Mouse (Mus musculus): ENCODE results near the gene Dmrt2. TPM values are rescaled to one million over a fixed set of nuclear protein-coding genes. Genes with fewer than 3 reads are reported as not detected.

The Dmrt2 gene
- total and polyA plus RNA-seq, 2 experiments from 2014 or later: 0.11 TPM; not detected in 1

- no peak for ATAC-seq (ENCODE audit: low FRiP score)
- Histone ChIP-seq H3K27ac (ENCODE audit: low read depth, low read length) (no peak overlapping the region), H3K4me3 (ENCODE audit: low read depth, low read length) (no peak overlapping the region), H3K36me3 (ENCODE audit: insufficient read depth, low read length) (no peaks in the 10 kb centered on the region), H3K9ac (replicated peaks; ENCODE audit: low read length, poor library complexity, severe bottlenecking) (no peak overlapping the region), H3K4me1 (ENCODE audit: insufficient read depth, low read length) (no peaks in the 10 kb centered on the region), H3K27me3 (ENCODE audit: insufficient read depth, low read length) (no peaks in the 10 kb centered on the region), H3K9me3 (ENCODE audit: low read length) (no peaks in the 10 kb centered on the region), H3K4me2 (ENCODE audit: low read depth, low read length, poor library complexity, severe bottlenecking) (no peak overlapping the region)
- DNase-seq (ENCODE audit: low spot score): no peak
- TF ChIP-seq CTCF (IDR thresholded peaks at IDR 0.05): no peak
- WGBS: 93% methylated on average over 6 of the region's 6 CpGs
Observed at GRCm38 (mm10) chr19:25641786-25642185, 30.4 kb upstream of the Dmrt2 start.

DNA sequence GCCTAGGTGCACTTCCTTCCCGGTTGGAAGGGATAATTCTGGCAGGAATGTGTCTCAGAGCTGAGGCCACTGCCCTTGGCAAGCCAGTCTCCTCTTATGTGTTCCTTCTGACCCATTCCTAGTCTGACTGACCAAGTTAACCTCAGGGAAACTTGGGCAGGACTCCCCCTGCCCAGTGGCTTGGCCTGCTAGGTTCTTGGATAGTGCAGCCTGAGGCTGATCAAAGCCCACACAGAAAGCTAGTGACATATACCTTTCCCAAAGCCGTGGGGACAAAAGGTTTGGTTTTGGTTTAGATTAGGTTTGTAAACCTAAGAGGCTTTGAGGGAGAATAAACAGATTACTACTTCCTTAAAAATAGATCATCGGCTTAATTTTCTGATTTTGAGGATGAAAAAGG, 25.1 kb upstream of the Dmrt2 start:
- TF ChIP-seq CTCF (IDR thresholded peaks at IDR 0.05): no peak
- Histone ChIP-seq H3K4me3 (ENCODE audit: low read depth, low read length) (no peak overlapping the region), H3K36me3 (ENCODE audit: insufficient read depth, low read length) (no peaks in the 10 kb centered on the region), H3K4me1 (ENCODE audit: insufficient read depth, low read length) (no peaks in the 10 kb centered on the region), H3K9me3 (ENCODE audit: low read length) (no peaks in the 10 kb centered on the region), H3K27ac (ENCODE audit: low read depth, low read length) (no peak overlapping the region), H3K4me2 (ENCODE audit: low read depth, low read length, poor library complexity, severe bottlenecking) (no peak overlapping the region), H3K27me3 (ENCODE audit: insufficient read depth, low read length) (no peaks in the 10 kb centered on the region), H3K9ac (replicated peaks; ENCODE audit: low read length, poor library complexity, severe bottlenecking) (no peak overlapping the region)
- ATAC-seq (ENCODE audit: low FRiP score) (no peak), DNase-seq (ENCODE audit: low spot score) (no peak)
- WGBS: 72% methylated on average over 3 of the region's 3 CpGs

- Histone ChIP-seq H3K9ac (replicated peaks; ENCODE audit: low read length, poor library complexity, severe bottlenecking) (no peak overlapping the region), H3K4me3 (ENCODE audit: low read depth, low read length) (no peak overlapping the region), H3K9me3 (ENCODE audit: low read length) (no peaks in the 10 kb centered on the region), H3K27ac (ENCODE audit: low read depth, low read length) (no peak overlapping the region), H3K36me3 (ENCODE audit: insufficient read depth, low read length) (no peaks in the 10 kb centered on the region), H3K4me2 (ENCODE audit: low read depth, low read length, poor library complexity, severe bottlenecking) (no peak overlapping the region), H3K27me3 (ENCODE audit: insufficient read depth, low read length) (no peaks in the 10 kb centered on the region), H3K4me1 (ENCODE audit: insufficient read depth, low read length) (no peaks in the 10 kb centered on the region)
- 69% methylated on average over 4 of the region's 4 CpGs for WGBS
- ATAC-seq (ENCODE audit: low FRiP score): no peak
- no peak for TF ChIP-seq CTCF (IDR thresholded peaks at IDR 0.05)
- no peak for DNase-seq (ENCODE audit: low spot score)
Observed at GRCm38 (mm10) chr19:25648701-25649100, 23.5 kb upstream of the Dmrt2 start.

DNA sequence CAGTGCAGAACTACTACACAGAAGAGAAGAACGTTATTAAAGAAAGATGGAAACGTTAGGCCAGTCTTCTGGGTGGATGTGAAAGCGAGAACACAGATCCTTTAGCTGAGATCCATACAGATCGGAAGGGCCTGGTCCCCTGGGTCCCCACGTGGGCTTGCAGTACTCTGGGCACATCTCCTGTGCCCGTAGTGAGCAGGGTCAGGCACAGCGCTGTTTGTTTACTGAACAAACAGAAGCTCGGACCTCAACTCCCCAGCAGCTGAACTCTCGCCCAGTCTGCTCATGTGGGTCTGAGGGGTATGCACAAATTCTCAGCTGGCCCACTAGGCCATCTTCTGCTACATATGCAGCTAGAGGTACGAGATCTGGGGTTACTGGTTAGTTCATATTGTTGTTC, 21.7 kb upstream of the Dmrt2 start:
- Histone ChIP-seq H3K9ac (replicated peaks; ENCODE audit: low read length, poor library complexity, severe bottlenecking) (no peak overlapping the region), H3K4me3 (ENCODE audit: low read depth, low read length) (no peak overlapping the region), H3K4me2 (ENCODE audit: low read depth, low read length, poor library complexity, severe bottlenecking) (no peak overlapping the region), H3K4me1 (ENCODE audit: insufficient read depth, low read length) (no peaks in the 10 kb centered on the region), H3K27me3 (ENCODE audit: insufficient read depth, low read length) (no peaks in the 10 kb centered on the region), H3K9me3 (ENCODE audit: low read length) (no peaks in the 10 kb centered on the region), H3K36me3 (ENCODE audit: insufficient read depth, low read length) (no peaks in the 10 kb centered on the region), H3K27ac (ENCODE audit: low read depth, low read length) (no peak overlapping the region)
- ATAC-seq (ENCODE audit: low FRiP score): no peak
- TF ChIP-seq CTCF (IDR thresholded peaks at IDR 0.05): no peak
- WGBS: 81% methylated on average over 10 of the region's 10 CpGs
- no peak for DNase-seq (ENCODE audit: low spot score)

GRCm38 (mm10) chr19:25652560-25652959, 19.7 kb upstream of the Dmrt2 start:
- H3K36me3 ChIP-seq (ENCODE audit: insufficient read depth, low read length): no peaks in the 10 kb centered on the region
- no peak for DNase-seq (ENCODE audit: low spot score)
- no peaks in the 10 kb centered on the region for H3K4me1 ChIP-seq (ENCODE audit: insufficient read depth, low read length)
- TF ChIP-seq CTCF (IDR thresholded peaks at IDR 0.05): no peak
- no peak overlapping the region for H3K4me3 ChIP-seq (ENCODE audit: low read depth, low read length)
- no peak for ATAC-seq (ENCODE audit: low FRiP score)
- H3K4me2 ChIP-seq (ENCODE audit: low read depth, low read length, poor library complexity, severe bottlenecking): no peak overlapping the region
- no peaks in the 10 kb centered on the region for H3K27me3 ChIP-seq (ENCODE audit: insufficient read depth, low read length)
- WGBS: 78% methylated on average over 5 of the region's 5 CpGs
- no peak overlapping the region for H3K27ac ChIP-seq (ENCODE audit: low read depth, low read length)
- no peak overlapping the region for H3K9ac ChIP-seq (replicated peaks; ENCODE audit: low read length, poor library complexity, severe bottlenecking)
- H3K9me3 ChIP-seq (ENCODE audit: low read length): no peaks in the 10 kb centered on the region

DNA sequence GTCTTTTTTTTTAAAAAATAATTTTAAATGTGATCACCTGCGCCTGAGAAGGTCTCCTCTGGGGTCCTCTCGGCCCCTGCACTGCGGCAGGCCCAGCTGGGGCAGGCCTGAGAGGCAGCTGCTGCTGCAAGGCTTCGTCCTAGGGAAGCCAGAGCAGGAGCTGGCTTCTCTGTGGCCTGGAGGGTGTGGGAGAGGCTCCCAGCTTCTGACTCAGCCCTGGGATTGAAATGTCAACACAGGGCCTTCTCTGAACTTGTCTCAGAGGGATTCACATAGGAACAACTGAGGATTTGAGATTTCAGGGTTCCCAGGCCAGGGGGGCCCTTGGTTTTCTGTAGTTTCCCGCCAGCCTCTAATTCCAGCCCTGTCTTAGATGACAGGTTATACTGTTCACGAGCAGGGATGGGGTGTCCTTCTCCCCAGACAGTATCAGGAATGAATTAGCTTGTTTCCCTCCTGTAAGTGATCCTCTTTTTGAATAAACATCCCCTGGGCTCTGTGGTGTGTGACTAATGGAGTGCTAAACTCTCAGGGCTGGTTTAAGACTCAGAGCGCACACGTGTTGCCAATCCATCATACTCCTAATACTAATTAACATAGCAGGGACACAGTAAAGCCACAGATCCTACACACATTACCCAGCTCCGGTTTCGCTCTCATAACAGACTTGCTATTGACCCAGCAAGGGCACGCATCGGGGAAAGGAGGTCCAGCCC, 18.0 kb upstream of the Dmrt2 start:
- no peak overlapping the region for H3K4me3 ChIP-seq (ENCODE audit: low read depth, low read length)
- no peak overlapping the region for H3K4me2 ChIP-seq (ENCODE audit: low read depth, low read length, poor library complexity, severe bottlenecking)
- H3K4me1 ChIP-seq (ENCODE audit: insufficient read depth, low read length): no peaks in the 10 kb centered on the region
- H3K27ac ChIP-seq (ENCODE audit: low read depth, low read length): no peak overlapping the region
- WGBS: 57% methylated on average over 12 of the region's 12 CpGs
- H3K27me3 ChIP-seq (ENCODE audit: insufficient read depth, low read length): no peaks in the 10 kb centered on the region
- H3K9ac ChIP-seq (replicated peaks; ENCODE audit: low read length, poor library complexity, severe bottlenecking): no peak overlapping the region
- DNase-seq (ENCODE audit: low spot score) (no peak), ATAC-seq (ENCODE audit: low FRiP score) (no peak)
- TF ChIP-seq CTCF (IDR thresholded peaks at IDR 0.05): no peak
- no peaks in the 10 kb centered on the region for H3K36me3 ChIP-seq (ENCODE audit: insufficient read depth, low read length)
- H3K9me3 ChIP-seq (ENCODE audit: low read length): no peaks in the 10 kb centered on the region

Data from midbrain, postnatal 0 days (tissue).